Mouse (Mus musculus) heart, postnatal 0 days (tissue): ENCODE measurements at regions not wholly inside any gene's neighbourhood (a gene's known extent, or its start where the extent isn't known, plus 50 kb on each side); places are given as distances from the start of the nearest gene placed in this dataset.

ENCODE experiments used
- ATAC-seq: fragments of 200-750 bp; cut with Nextera tagmentation; 2 replicates; pipeline ENCODE4 v1.8.0; 2017; ENCODE audit warnings: low read depth, moderate number of reproducible peaks, moderate library complexity; ENCODE audit not compliant: insufficient read depth
- DNase-seq: peaks from one replicate; pipeline ENCODE4 v3.0.0-alpha.2; 2016; ENCODE audit warnings: low spot score
- H3K27ac ChIP-seq: fragments of 300-500 bp; sonication (generic); 2 replicates; pipeline ENCODE4 v1.5.1; 2014; ENCODE audit warnings: low read depth, mild to moderate bottlenecking
- H3K27me3 ChIP-seq: fragments of 300-500 bp; sonication (generic); 2 replicates; pipeline ENCODE4 v1.6.1; 2014; ENCODE audit warnings: low read length, mixed read lengths; ENCODE audit not compliant: control insufficient read depth, insufficient read depth
- H3K36me3 ChIP-seq: fragments of 300-500 bp; sonication (generic); replicated peaks from 2 replicates; pipeline ENCODE4 v1.6.1; 2014; ENCODE audit warnings: low read length, mixed read lengths; ENCODE audit not compliant: control insufficient read depth, insufficient read depth
- H3K4me1 ChIP-seq: fragments of 300-500 bp; sonication (generic); 2 replicates; pipeline ENCODE4 v1.6.1; 2014; ENCODE audit warnings: antibody characterized with exemption; ENCODE audit not compliant: control insufficient read depth, insufficient read depth
- H3K4me2 ChIP-seq: fragments of 300-500 bp; sonication (generic); 2 replicates; pipeline ENCODE4 v1.6.1; 2014; ENCODE audit warnings: low read depth, mild to moderate bottlenecking, low read length, moderate library complexity
- H3K4me3 ChIP-seq: fragments of 300-500 bp; sonication (generic); 2 replicates; pipeline ENCODE4 v1.5.1; 2014; ENCODE audit warnings: low read depth, low read length
- H3K9ac ChIP-seq: fragments of 300-500 bp; sonication (generic); replicated peaks from 2 replicates; pipeline ENCODE4 v1.6.1; 2014; ENCODE audit warnings: low read depth, low read length, mixed read lengths
- H3K9me3 ChIP-seq: fragments of 300-500 bp; sonication (generic); replicated peaks from 2 replicates; pipeline ENCODE4 v1.6.1; 2016; ENCODE audit warnings: low read length; ENCODE audit not compliant: control insufficient read depth
- CTCF ChIP-seq: IDR thresholded peaks from 2 replicates; pipeline ENCODE4 v1.5.1; 2016; ENCODE audit warnings: antibody characterized with exemption, control low read depth, low read depth
- EP300 ChIP-seq: IDR thresholded peaks from 2 replicates; pipeline ENCODE4 v1.6.1; 2016; ENCODE audit warnings: antibody characterized with exemption, low read depth
- WGBS: fragments of 180-500 bp; shearing (Covaris S2); extraction: QIAGEN DNeasy Blood & Tissue Kit; methylation state at CpG from one replicate; pipeline ENCODE4 v1.1.7; 2014; 5-methylcytosine and 5-hydroxymethylcytosine counted together

DNA sequence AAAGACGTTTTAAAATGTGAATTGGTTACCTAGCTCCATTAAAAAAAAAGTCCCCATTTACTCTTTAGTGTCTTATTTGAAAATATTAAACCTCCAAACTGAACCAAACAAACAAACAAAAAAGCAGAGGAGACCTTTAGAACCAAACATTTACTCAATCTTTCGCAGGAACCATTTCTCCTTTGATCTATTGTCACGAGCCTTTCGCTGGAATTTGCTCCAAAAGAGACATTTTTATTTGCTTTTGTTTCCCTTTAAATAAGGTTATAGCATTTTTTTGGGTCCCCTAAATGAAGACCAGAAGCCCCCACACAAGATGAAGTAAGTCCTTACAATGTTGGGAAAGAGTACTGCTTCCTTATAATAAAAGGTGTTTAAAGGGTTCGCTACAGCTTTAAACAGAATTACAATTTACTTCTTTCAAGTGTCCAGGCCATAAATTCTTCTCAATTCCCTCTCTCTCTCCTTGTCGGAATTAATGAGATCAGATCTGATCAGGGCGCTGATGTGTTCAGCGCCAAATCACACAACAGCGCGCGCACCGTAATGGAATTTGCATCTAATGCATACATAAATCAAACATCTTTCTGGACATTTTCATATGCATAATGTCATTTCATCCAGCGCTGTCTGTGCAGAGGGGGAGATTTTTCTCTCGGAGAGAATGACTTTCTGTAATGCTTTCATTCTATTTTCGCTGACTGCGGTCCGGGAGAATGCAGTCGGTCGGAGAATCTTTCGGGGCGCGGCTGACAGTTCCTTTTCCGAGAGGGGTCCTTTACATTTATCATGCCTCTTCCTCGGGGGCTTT lies 469.2 kb downstream of the Vrk1 start:
- Histone ChIP-seq H3K4me2 (peak overlapping the region; percentile 48), H3K4me3 (peak overlapping the region; percentile 30), H3K4me1 (no peaks in the 10 kb centered on the region), H3K36me3 (no peaks in the 10 kb centered on the region), H3K27ac (no peak overlapping the region), H3K9ac (no peak overlapping the region), H3K27me3 (peaks cover 71% of the 10 kb centered on the region), H3K9me3 (no peaks in the 10 kb centered on the region)
- WGBS, result 2% methylated on average over 24 of the region's 24 CpGs
- ATAC-seq (no peak), DNase-seq (no peak)
- no peak for TF ChIP-seq CTCF
- no peak for TF ChIP-seq EP300

DNA sequence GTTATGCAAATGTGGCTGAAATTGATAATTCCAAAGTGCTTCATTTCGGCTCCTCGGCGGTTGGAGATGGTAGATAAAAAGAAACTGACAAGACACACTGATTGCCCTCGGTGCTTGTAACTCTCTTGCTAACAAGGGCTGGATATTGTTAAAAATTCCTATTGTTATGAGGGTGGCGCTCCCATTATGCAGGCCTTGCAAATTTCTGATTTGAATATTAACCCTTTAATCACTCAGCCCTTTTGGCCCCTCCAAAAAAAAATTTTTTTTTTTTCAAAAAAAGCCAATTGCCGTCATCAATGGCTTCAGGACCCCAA lies 469.8 kb downstream of the Vrk1 start:
- Histone ChIP-seq H3K36me3 (no peaks in the 10 kb centered on the region), H3K4me3 (peak overlapping the region; percentile 30), H3K27me3 (peaks cover 65% of the 10 kb centered on the region), H3K27ac (no peak overlapping the region), H3K4me1 (no peaks in the 10 kb centered on the region), H3K9ac (no peak overlapping the region), H3K4me2 (peak overlapping the region; percentile 48), H3K9me3 (no peaks in the 10 kb centered on the region)
- no peak for ATAC-seq
- TF ChIP-seq EP300 (no peak), CTCF (no peak)
- 15% methylated on average over 6 of the region's 6 CpGs for WGBS
- no peak for DNase-seq

DNA sequence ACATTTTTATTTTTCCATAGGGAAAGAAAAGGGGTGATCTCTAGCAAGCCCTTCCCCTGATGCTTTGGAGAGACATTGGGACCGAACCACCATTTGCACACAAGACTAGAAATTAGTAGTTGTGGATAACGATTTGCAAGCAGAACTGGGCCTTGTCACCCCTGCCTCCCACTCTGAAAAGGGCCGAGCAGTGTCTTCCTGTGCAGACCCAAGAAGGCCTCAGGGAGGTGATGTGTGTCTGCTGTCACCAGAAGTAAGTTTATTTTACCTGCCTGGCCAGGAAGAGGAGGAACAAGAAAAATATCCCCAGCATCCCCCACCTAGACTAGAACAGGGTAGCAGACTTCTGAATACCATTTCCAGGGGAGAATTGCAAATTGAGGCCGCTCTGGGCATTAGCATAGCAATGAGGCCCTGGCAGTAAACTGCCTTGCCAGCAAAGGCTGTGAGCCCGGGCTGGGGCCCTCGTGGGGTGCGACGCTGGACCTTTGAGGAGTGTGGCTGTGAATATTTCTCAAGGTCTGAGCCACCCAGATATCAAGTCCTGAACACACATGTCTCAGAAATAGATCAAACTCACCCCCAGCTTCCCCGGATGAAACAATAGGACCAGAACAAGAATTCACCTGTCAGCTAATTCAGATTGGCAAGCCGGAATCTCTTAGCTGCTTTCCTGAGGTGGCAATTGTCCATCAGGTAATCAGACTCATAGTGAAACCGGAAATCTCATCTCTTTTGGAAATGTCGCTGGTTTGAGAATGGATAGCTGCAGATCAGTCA lies 470.4 kb downstream of the Vrk1 start:
- H3K27ac ChIP-seq, result no peak overlapping the region
- 45% methylated on average over 12 of the region's 12 CpGs for WGBS

DNA sequence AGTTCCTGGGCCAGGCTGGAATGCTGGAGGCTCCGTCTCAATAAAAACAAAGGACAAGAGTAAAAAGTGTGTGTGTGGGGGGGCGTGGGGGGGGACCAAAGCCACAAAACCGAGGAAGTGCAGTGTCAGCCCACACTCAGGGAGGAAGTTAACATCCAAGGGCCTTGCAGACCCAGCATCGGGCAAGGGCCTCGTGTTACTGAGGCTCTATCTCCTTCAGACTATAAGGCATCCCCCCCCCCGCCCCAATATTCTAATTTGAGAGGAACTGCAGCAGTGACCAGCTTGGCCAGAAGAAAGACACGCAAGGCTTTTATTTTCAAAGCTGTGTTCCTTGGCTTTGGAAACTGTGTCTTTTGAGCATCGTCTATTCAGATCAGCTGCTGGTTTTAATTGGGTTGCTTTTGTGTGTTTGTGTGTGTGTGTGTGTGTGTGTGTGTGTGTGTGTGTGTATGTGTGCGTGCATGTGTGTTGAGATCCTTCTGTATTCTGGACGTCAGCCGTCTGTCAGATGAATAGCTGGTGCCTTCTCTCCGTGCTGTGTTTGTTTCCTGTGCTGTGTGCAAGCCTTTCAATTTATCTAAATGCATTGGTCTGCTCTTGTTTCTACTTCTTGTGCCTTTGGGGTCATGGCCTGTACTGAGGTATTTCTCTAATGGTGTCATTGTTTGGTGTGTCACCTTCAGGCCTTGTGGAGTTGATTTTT lies 491.7 kb downstream of the Vrk1 start:
- 53% methylated on average over 12 of the region's 12 CpGs for WGBS
- ATAC-seq (no peak), DNase-seq (no peak)
- H3K4me3 ChIP-seq, result no peak overlapping the region
- no peaks in the 10 kb centered on the region for H3K36me3 ChIP-seq
- no peak overlapping the region for H3K4me2 ChIP-seq
- no peaks in the 10 kb centered on the region for H3K9me3 ChIP-seq
- no peak overlapping the region for H3K9ac ChIP-seq
- H3K27ac ChIP-seq, result no peak overlapping the region
- no peaks in the 10 kb centered on the region for H3K27me3 ChIP-seq
- no peak for TF ChIP-seq EP300
- TF ChIP-seq CTCF, result no peak
- H3K4me1 ChIP-seq, result no peaks in the 10 kb centered on the region

More for the DNA sequence above, 470.4 kb downstream of the Vrk1 start:
- DNase-seq (no peak), ATAC-seq (no peak)
- no peaks in the 10 kb centered on the region for H3K9me3 ChIP-seq
- no peaks in the 10 kb centered on the region for H3K36me3 ChIP-seq
- TF ChIP-seq EP300 (no peak), CTCF (no peak)
- H3K4me2 ChIP-seq, result no peak overlapping the region
- H3K4me3 ChIP-seq, result no peak overlapping the region
- H3K27me3 ChIP-seq, result peaks cover 66% of the 10 kb centered on the region
- H3K9ac ChIP-seq, result no peak overlapping the region
- H3K4me1 ChIP-seq, result no peaks in the 10 kb centered on the region

DNA sequence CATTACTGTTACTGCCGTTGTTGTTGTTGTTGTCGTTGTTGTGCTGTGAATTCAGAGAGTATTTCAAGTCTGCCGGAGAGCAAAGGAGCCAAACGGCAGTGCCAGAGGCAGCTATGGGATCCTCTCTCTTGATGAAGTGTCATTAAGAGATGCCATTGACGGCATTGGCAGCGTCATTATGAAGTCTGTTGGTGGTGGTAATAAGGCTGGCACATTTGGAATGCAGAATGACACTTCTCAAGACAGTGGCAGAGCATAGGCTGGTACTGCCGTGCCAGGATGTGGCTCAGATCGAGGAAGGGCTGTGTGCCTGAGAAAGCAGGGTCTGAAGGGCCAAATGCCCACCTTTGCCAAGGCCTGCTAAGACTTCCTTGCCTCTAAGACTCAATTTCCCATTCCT lies 494.3 kb downstream of the Vrk1 start:
- Histone ChIP-seq H3K27me3 (no peaks in the 10 kb centered on the region), H3K9me3 (no peaks in the 10 kb centered on the region), H3K4me2 (no peak overlapping the region), H3K4me3 (no peak overlapping the region), H3K27ac (no peak overlapping the region), H3K4me1 (no peaks in the 10 kb centered on the region), H3K9ac (no peak overlapping the region), H3K36me3 (no peaks in the 10 kb centered on the region)
- no peak for DNase-seq
- ATAC-seq, result no peak
- 80% methylated on average over 8 of the region's 8 CpGs for WGBS
- TF ChIP-seq CTCF, result no peak
- TF ChIP-seq EP300, result no peak
